Mouse (Mus musculus) intestine, embryonic 14.5 days (tissue): ENCODE measurements around the gene Gdpd1. TPM values are rescaled to one million over a fixed set of nuclear protein-coding genes. Genes with fewer than 3 reads are reported as not detected.
"Not testable (repeated sequence)": the region's sequence is repeated elsewhere in the genome, so short reads cannot be mapped to it uniquely, and the experiment has no call there.

Experiments used
- ATAC-seq: fragments of 200-750 bp; cut with Nextera tagmentation; replicated peaks from 2 replicates; pipeline ENCODE4 v1.8.0; 2017; ENCODE audit warnings: low read depth, moderate number of reproducible peaks, moderate TSS enrichment, moderate library complexity; ENCODE audit not compliant: low FRiP score, low TSS enrichment
- DNase-seq: peaks from one replicate; pipeline ENCODE4 v3.0.0-alpha.2; 2018; ENCODE audit warnings: low spot score
- H3K27ac ChIP-seq: fragments of 300-500 bp; sonication (generic); 2 replicates; pipeline ENCODE4 v1.5.1; 2014; ENCODE audit warnings: low read depth, mild to moderate bottlenecking, control low read depth
- H3K27me3 ChIP-seq: fragments of 300-500 bp; sonication (generic); replicated peaks from 2 replicates; pipeline ENCODE4 v1.6.1; 2014; ENCODE audit warnings: low read length, control low read depth; ENCODE audit not compliant: control insufficient read depth, insufficient read depth
- H3K36me3 ChIP-seq: fragments of 300-500 bp; sonication (generic); 2 replicates; pipeline ENCODE4 v1.6.1; 2014; ENCODE audit warnings: low read length, control low read depth; ENCODE audit not compliant: control insufficient read depth, insufficient read depth
- H3K4me1 ChIP-seq: fragments of 300-500 bp; sonication (generic); replicated peaks from 2 replicates; pipeline ENCODE4 v1.6.1; 2014; ENCODE audit warnings: low read length, control low read depth, mixed read lengths; ENCODE audit not compliant: control insufficient read depth, insufficient read depth
- H3K4me2 ChIP-seq: fragments of 300-500 bp; sonication (generic); 2 replicates; pipeline ENCODE4 v1.6.1; 2014; ENCODE audit warnings: low read length
- H3K4me3 ChIP-seq: fragments of 300-500 bp; sonication (generic); 2 replicates; pipeline ENCODE4 v1.5.1; 2014; ENCODE audit warnings: low read depth, low read length, control low read depth, mixed read lengths
- H3K9ac ChIP-seq: fragments of 300-500 bp; sonication (generic); 2 replicates; pipeline ENCODE4 v1.6.1; 2014; ENCODE audit warnings: mild to moderate bottlenecking, low read length
- H3K9me3 ChIP-seq: fragments of 300-500 bp; sonication (generic); 2 replicates; pipeline ENCODE4 v1.6.1; 2016; ENCODE audit warnings: low read length, control low read depth; ENCODE audit not compliant: control insufficient read depth
- WGBS: fragments of 180-500 bp; shearing (Covaris S2); extraction: QIAGEN DNeasy Blood & Tissue Kit; methylation state at CpG from one replicate; pipeline ENCODE4 v1.1.7; 2014; 5-methylcytosine and 5-hydroxymethylcytosine counted together
- polyA plus RNA-seq: library from polyadenylated mRNA; unstranded; fragments of >200 nt; fragmentation: Nextera tagmentation; extraction: Ambion mirVana; gene quantifications from 2 replicates; pipeline ENCODE4 v1.2.1, GENCODE M21; 2014

Gdpd1 gene
- polyA plus RNA-seq, 1 experiment from 2014 or later, result 23.0 TPM

DNA sequence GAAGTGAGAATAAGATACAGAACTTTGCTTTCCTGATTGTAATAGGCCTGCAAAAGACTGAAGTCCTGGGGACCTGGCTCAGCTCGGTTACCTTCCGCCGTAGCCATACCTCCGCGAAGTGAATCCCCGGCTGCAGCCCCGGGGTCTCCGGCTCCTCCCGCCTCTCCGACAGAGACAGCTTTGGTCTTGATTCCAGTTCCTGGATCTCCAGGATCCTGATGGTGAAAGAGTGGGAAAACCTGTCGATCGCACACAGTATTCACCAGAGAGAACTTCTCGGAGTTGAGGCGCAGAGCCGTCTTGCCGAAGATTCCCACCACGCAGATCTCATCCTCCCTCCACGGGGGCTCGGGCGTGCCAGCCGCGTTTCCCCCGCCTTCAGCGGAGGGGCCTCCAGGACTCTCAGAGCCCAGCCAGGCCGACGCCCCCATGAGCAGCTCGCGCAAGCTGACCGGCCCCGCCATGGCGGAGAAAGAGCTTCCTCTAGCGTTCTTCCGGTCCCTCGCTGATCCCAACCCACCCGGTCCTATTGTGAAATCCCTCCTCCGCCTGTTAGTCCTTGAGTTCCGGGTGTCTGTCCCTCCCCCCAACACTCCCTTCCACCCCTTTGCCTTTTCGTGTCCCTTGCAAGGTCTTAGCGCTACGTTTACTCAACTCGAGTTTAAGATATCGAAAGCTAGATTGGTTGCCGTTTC is 12.6 kb upstream of the Gdpd1 start, which contains the start of gene Smg8:
Gene Smg8 (minus strand): TSS at position 485 of the 695 bp plus-strand sequence.
- WGBS, result under 1% methylated on average over 43 of the region's 43 CpGs
- H3K4me3 ChIP-seq, result peak within 1 kb of the TSS; percentile 89
- no peaks in the 10 kb centered on the region for H3K9me3 ChIP-seq
- peak within 1 kb of the TSS; percentile 83 for H3K4me2 ChIP-seq
- H3K4me1 ChIP-seq, result peaks cover 22% of the 10 kb centered on the region
- peak within 1 kb of the TSS; percentile 69; the same call in 1 of the 2 replicates for H3K27ac ChIP-seq
- no peaks in the 10 kb centered on the region for H3K27me3 ChIP-seq
- peak; percentile 85 for DNase-seq
- H3K9ac ChIP-seq, result peak within 1 kb of the TSS; percentile 77
- peaks cover 58% of the 10 kb centered on the region for H3K36me3 ChIP-seq
- ATAC-seq, result peak; percentile 86

DNA sequence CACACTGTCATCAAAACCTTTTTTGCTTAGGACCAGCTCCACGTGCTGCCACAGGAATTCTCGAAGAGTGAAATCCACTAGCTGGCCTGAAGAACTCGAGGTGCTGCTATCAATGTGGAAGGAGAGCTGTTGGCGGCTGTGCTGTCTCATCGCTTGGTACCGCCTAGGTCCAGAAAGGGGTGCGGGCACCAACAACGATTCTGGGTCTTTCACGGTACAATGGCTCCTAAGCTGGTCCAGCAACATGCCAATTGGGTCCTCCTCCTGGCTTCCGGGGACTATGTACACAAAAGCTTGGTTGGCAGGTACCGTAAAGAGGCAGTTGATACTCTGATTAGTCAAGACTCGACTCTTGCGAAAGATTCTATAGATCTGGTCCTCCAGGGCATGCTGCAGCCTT is 11.6 kb upstream of the Gdpd1 start:
- Histone ChIP-seq H3K27me3 (no peaks in the 10 kb centered on the region), H3K4me3 (peak overlapping the region; percentile 89), H3K4me1 (peaks cover 22% of the 10 kb centered on the region), H3K9ac (peak overlapping the region; percentile 7; the same call in 1 of the 2 replicates), H3K9me3 (no peaks in the 10 kb centered on the region), H3K4me2 (peak overlapping the region; percentile 83), H3K27ac (no peak overlapping the region), H3K36me3 (peaks cover 58% of the 10 kb centered on the region)
- WGBS, result 88% methylated on average over 13 of the region's 13 CpGs
- DNase-seq, result no peak
- no peak for ATAC-seq

DNA sequence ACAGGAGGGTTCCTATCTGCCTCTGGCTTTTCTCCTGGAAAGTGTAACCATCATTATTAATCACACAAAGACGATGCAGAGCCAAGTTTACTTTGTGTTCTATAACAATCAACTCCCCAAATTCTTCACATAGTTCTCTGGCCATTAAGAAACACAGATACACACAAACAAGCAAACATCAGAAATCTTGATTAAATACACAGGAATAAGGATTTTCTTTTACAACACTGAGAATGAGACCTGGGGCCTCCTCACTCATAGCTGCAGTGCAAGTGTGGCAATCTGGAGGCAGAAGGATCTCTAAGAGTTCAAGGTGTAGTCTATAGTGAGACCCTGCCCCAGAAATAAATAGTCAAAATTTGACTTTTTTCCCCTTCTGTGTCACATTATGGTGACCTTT is 9.8 kb upstream of the Gdpd1 start:
- H3K4me2 ChIP-seq, result no peak overlapping the region
- H3K9me3 ChIP-seq, result no peaks in the 10 kb centered on the region
- H3K27ac ChIP-seq, result no peak overlapping the region
- no peak for ATAC-seq
- DNase-seq, result no peak
- peaks cover 22% of the 10 kb centered on the region for H3K4me1 ChIP-seq
- 52% methylated on average over 1 of the region's 1 CpGs for WGBS
- H3K9ac ChIP-seq, result no peak overlapping the region
- H3K36me3 ChIP-seq, result peaks cover 65% of the 10 kb centered on the region
- H3K4me3 ChIP-seq, result no peak overlapping the region
- no peaks in the 10 kb centered on the region for H3K27me3 ChIP-seq

DNA sequence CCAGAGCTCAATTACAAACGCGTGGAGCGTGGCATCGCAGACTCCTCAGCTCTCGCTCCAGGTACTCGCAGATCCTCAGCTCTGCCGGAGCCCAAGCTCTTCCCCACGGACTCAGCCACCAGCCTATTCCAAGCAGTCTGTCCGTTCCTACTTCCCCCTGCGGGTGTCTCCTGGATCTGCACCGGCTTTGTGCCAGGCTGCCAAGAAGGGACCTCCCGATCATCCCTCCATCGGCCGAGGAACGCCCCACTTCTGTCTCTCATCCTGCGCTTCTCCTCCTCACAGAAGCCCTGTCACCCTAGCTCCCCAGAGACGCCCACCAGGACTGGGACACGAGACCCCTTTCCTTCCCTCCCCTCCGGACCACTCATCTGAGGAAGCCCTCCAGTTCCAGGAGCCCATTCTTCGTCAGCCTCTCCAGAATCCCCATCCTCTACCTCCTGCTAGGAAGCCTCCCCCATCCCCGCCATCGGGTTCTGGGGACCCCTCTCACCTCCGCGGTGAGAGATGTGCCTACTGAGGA is 458 bp downstream of the Gdpd1 start:
- peak; percentile 80 for DNase-seq
- H3K27ac ChIP-seq, result peak overlapping the region; percentile 78
- H3K4me2 ChIP-seq, result peak overlapping the region; percentile 98
- ATAC-seq, result peak; percentile 72
- H3K36me3 ChIP-seq, result peaks cover 18% of the 10 kb centered on the region
- no peaks in the 10 kb centered on the region for H3K27me3 ChIP-seq
- H3K9me3 ChIP-seq, result no peaks in the 10 kb centered on the region
- peak overlapping the region; percentile 62 for H3K4me3 ChIP-seq
- peak overlapping the region; percentile 53 for H3K9ac ChIP-seq
- H3K4me1 ChIP-seq, result peaks cover 3% of the 10 kb centered on the region; the same call in 1 of the 2 replicates
- WGBS, result under 1% methylated on average over 24 of the region's 24 CpGs

DNA sequence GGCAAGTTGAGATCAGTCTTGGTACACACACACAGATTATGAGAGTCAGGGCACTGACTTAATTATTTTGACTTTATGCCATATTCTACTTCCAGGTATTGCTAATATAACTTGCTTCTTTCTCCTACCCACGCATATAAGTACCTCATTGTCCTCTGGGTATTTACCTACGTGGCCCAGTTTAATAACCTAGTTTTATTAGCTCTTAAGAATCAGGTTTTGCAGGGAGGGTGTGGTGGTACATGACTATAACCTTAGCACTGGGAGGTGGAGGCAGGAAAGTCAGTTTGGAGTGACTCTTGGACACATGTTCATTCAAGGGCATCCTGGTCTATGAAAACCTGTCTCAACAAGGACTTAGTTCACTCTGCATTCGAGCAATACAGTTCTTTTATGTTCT is 11.8 kb downstream of the Gdpd1 start:
- Histone ChIP-seq H3K9me3 (no peaks in the 10 kb centered on the region), H3K36me3 (no peaks in the 10 kb centered on the region), H3K4me3 (no peak overlapping the region), H3K27ac (no peak overlapping the region), H3K4me2 (no peak overlapping the region), H3K27me3 (no peaks in the 10 kb centered on the region), H3K9ac (no peak overlapping the region), H3K4me1 (no peaks in the 10 kb centered on the region)
- 56% methylated on average over 3 of the region's 3 CpGs for WGBS
- no peak for DNase-seq
- ATAC-seq, result no peak

DNA sequence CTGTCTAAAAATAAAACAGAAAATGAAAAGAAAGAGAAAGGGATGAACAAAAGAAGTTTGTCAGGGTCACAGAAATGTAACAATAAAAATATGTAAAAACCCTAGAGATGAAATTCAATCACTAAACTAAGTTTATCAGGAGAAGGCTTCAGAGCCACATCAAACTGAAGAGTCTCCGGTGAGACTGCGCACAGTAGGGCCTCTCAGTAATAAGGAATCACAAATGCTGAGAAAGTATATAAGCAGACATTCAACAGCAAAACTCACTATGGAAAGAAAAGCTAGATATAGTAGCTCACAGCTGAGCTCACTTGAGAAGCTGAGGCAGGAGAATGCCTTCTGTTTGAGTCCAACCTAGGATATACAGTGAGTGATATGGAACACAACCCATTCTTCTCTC is 13.5 kb downstream of the Gdpd1 start:
- Histone ChIP-seq H3K4me3 (no peak overlapping the region), H3K4me2 (no peak overlapping the region), H3K4me1 (no peaks in the 10 kb centered on the region), H3K27me3 (no peaks in the 10 kb centered on the region), H3K9me3 (no peaks in the 10 kb centered on the region), H3K36me3 (no peaks in the 10 kb centered on the region), H3K27ac (no peak overlapping the region), H3K9ac (no peak overlapping the region)
- DNase-seq, result no peak
- no peak for ATAC-seq
- WGBS, result 95% methylated on average over 2 of the region's 2 CpGs

DNA sequence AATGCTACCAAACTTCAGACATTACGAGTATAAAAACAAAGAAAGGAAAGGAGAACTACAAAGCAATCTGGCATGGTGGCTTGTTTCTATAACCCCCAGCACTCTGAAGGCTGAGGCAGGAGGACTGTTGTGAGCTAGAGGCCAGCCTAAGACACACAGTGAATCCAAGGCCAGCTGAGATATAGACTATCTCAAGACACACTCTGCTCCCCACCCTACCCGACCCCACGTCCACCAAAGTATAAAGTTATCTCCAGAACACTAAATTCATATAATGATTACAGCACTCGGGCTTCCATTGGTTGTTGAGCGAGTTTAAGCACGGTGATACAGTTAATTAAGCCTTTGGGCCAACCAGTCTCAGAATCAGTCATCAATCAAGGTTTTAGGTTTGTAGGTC is 17.6 kb downstream of the Gdpd1 start:
- H3K9me3 ChIP-seq, result no peaks in the 10 kb centered on the region
- 85% methylated on average over 6 of the region's 6 CpGs for WGBS
- no peak overlapping the region for H3K4me2 ChIP-seq
- 0 out of 2 replicates have a peak, but pooled peaks cover 2% of the 10 kb centered on the region for H3K36me3 ChIP-seq
- no peak for DNase-seq
- no peaks in the 10 kb centered on the region for H3K27me3 ChIP-seq
- no peak overlapping the region for H3K4me3 ChIP-seq
- no peak overlapping the region for H3K27ac ChIP-seq
- H3K9ac ChIP-seq, result no peak overlapping the region
- H3K4me1 ChIP-seq, result no peaks in the 10 kb centered on the region
- ATAC-seq, result no peak

DNA sequence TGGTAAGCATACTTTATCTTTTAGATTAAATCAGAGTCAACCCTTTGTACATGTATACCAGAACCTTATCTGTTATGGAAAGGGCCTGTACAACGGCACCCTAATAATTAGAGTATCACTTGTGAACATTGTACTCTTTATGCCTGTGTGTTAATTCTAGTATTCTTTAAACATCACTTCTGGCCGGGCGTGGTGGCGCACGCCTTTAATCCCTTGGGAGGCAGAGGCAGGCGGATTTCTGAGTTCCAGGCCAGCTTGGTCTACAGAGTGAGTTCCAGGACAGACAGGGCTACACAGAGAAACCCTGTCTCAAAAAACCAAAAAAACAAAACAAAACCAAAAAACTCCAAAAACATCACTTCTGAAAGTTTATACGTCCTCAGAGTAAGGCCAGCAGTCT is 25.0 kb downstream of the Gdpd1 start:
- H3K27ac ChIP-seq, ATAC-seq, H3K9ac ChIP-seq, H3K4me1 ChIP-seq, H3K27me3 ChIP-seq, H3K9me3 ChIP-seq, H3K36me3 ChIP-seq, DNase-seq, H3K4me2 ChIP-seq, H3K4me3 ChIP-seq: not testable (repeated sequence)
- WGBS, result 91% methylated on average over 7 of the region's 7 CpGs

DNA sequence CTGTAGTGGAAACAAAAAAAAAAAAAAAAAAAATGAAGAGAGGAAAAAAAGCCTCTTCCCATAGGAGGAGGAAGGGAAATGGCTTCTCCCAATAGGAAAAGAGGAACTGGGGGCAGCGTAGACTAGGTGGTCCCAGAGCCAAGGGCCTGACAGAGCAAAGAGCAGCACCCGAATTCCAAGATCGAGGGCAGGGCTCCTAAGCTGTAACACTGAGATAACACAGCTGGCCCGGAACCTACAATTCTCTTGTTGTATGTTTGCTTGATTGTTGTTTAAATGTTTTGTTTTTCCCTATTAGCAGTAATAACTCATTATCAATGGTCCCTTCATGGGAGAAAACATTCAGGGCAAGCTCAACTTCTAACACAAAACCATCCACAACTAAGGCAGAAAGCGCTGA is 26.9 kb downstream of the Gdpd1 start:
- H3K4me1 ChIP-seq, result no peaks in the 10 kb centered on the region
- no peaks in the 10 kb centered on the region for H3K9me3 ChIP-seq
- H3K36me3 ChIP-seq, result no peaks in the 10 kb centered on the region
- DNase-seq, result no peak
- H3K9ac ChIP-seq, result no peak overlapping the region
- H3K27me3 ChIP-seq, result no peaks in the 10 kb centered on the region
- WGBS, result 83% methylated on average over 5 of the region's 5 CpGs
- H3K4me3 ChIP-seq, result no peak overlapping the region
- no peak for ATAC-seq
- no peak overlapping the region for H3K4me2 ChIP-seq
- H3K27ac ChIP-seq, result no peak overlapping the region
